Mouse (Mus musculus) ovary, postnatal 14 days (tissue): ENCODE measurements at regions not wholly inside any gene's neighbourhood (a gene's known extent, or its start where the extent isn't known, plus 50 kb on each side); places are given as distances from the start of the nearest gene placed in this dataset.

Experiments used
- DNase-seq: peaks from one replicate; pipeline ENCODE4 v3.0.0; 2022; ENCODE audit warnings: low spot score

DNA sequence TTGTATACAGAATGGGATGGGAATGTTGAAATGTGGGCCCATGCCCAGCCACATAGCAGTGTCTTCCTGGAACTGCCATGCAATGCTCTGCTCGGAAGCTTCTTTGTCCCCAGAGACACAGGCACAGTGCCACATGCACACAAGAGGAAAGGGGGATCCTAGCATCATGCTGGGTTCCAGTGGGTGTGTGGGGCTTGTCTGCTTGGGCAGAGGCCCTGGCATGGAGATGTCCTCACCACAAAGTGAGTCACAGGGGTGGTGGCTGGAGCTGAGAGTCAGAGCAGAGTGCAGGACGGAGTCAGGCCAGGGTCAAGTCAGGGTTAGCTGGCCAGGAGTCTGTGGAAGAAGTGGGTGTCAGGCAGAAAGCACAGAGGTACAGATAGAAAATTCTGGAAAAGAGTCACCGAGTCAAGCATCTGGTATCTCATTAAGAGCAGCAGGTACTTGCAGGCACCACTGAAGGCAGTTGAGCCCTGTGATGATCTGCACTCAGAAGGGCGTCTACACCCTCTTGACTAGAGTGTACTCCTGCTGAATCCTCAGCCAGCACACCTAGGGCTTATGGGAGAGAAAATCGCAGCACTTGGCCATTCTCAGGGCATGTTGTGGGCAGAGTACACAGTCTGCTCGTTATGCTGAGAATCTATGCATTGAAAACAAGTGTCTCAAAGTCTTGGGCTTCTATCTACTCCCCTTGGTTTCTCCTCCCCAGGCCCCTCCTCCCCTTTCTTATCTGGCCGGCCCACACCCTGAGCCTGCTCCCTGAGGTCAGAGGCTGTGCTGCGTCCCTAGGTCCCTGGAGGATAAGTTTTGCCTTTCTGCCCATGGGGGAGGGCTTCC is 85.3 kb downstream of the Ackr3 start:
- DNase-seq = no peak

DNA sequence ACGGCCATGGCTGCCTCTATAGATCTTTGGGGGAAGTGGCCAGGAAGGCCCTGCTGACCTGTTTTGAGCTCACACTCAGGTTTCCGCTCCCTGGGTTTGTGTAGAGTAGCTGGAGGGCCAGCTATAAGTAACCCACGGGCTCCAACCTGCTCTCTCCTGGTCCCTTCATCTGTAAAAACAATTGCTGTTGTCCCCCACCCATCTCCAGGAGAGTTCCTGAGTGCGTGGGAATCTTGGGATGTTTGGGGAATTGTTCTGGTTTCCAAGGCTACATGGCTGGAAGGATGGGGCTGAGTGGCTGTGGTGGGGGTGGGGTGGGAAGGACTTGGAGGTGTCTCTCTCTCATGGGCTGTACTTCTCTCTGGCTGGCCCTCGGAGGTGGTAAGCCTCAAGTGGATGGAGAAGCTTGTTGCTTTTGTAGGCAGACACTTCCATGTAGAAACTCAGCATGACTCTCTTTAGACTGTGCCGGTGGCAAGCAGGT is 86.0 kb downstream of the Ackr3 start:
- DNase-seq = no peak

DNA sequence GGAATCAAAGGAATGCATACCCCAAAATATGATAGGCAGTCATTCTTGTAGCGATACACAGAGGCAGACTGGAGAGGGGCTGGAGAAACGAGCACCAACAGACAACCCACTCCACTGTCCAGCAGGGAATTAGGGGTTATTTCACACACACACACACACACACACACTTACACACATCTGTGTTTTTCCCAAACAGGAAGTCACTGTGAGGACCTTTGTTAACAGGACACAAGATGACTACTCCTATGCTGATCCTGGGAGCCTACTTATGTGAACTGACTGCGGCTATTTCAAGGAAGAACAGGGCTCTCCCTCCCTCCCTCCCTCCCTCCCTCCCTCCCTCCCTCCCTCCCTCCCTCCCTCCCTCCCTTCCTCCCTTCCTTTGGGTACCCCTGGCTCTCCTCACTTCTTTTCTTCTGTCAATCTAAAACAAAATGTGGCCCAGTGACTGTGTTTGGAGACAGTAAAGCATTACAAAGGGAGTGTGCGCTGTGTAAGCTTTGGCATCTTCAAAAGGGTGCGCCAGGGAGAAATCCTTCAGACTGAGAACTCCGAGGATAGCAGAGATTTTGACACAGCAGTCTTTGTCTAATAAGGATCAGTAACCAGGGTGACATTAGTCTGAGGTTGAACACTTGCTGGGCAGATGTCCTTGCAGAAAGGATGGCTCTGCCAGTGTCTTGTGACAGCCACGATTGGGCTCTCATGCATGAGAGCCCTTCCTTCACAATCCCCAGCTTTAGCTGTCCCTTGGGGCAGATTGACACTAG is 86.8 kb downstream of the Ackr3 start:
- no peak for DNase-seq

DNA sequence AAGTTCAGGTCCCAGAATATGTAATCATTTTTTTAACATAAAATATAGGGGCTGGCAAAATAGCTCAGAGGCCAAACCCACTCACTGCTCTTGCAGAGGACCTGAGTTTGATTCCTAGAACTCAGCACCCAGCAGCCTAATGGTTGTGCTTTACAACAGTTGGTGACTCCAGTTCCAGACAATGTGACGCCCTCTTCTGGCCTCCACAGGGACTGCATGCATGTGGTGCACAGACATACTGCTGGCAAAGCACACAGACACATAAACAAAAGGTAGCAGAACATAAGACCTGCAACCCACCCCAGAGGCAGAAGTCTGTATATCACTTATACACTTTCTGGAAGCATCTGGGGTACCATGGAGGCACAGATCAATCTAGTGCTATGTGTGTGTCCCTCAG is 87.5 kb downstream of the Ackr3 start:
- DNase-seq = no peak

DNA sequence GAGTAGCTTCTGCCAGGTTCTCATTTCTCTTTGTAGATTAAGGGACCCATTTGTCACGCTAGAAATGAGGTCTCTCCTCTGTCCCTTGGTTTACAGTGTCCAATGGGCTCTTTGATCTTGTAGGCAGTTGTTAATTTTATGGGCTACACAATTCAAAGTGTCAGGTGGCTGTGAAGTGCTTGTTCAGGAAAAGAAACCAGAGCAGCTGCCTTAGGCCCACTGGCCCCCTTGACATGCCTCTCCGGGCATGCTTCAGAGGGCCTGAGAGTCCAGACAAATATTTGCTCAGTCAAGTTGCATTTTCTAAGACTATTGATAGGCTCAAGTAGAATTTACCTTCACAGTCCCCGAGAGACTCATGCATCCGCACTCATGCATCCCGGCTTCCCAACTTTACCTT is 94.0 kb downstream of the Ackr3 start:
- no peak for DNase-seq

DNA sequence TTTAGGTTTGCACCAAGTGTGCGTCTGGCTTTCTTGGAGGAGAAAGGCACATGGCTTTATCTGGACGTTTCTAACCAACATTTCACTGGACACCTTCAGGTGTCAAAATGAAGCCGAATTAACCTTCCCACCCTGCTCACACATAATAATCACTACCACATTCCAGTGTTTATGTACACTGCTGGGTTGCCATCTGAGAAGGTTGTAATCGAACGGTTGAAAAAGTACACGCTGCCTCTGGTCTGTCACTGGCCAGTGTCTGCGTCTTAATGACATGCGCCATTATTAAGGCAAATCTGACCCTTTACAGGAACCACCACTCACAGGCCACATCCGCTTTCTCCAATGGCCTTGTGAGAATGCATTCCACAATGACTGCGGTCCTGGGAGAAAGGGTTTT is 96.4 kb downstream of the Ackr3 start:
- no peak for DNase-seq

DNA sequence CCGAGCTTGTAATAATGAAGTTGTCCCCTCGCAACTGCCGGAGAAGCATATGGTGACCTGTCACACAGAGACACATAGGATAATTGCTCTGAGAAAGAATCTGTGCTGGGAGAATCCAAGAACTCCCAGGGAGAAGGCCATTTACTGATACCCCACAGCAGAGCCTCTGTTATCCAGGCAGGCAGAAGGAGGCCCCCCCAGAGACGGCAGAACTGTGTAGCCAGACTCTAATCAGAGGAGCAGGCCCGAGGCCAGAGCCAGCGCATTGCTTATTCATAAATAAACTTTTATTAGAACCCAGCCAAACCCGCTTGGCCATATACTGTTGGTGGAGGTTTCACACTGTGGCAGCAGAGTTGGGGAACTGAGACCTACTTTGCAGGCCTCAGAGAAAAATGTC is 100.6 kb downstream of the Ackr3 start:
- DNase-seq = no peak

DNA sequence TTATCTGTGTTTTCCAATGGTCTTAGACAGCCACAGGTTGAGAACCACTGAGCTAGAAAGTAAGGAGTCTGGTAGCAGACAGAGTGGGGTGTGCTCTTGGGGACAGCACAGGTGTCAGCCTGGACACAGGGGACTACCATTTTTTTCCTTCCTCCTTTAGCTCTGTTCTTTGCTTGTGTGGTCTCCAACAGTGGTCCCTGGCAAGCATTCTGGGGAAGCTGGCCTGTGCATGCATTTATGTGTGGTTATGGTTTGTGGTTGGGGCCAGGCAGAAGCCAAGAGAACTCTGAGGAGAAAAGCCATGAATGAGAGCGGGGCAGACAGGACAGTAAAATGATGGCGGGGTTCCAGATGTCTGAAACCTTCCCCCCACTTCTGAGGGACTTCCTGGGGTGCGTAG is 107.2 kb downstream of the Ackr3 start:
- DNase-seq = no peak

DNA sequence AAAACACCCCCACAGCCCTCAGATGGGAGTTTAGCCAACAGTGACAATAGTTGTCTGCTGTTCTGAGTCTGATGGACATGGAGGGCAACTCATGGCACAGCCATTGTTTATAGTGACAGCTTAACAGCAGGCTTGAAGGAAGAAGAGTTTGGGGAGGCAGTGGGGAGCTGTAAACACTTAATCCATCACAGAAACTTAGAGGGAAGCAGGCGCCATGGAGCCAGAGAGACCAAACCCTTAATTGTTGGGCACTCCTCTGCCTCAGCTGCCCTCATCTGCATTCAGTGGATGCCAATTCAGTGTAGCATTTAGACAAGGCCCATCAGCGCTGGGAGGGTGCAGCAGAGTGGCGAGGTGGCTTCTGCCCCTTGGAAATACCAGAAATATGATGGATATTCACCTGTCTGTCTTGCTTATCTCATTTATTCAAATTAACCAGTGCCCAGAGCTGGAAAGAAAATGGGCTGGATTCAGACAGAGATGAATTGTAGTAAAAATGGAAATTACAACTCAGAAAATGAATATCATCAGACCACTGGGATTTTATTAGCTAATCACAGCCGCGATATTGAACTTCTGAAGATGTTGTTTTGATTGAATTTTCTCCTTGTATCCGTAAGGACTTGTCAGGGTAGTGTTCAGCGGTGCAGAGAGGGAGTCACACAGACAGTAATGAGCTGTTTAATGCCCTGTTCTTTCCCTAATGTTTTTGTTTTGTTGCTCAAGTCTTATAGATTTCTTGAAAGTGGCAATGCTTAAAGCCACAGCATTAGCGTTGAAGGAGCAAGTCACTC is 108.1 kb downstream of the Ackr3 start:
- no peak for DNase-seq

DNA sequence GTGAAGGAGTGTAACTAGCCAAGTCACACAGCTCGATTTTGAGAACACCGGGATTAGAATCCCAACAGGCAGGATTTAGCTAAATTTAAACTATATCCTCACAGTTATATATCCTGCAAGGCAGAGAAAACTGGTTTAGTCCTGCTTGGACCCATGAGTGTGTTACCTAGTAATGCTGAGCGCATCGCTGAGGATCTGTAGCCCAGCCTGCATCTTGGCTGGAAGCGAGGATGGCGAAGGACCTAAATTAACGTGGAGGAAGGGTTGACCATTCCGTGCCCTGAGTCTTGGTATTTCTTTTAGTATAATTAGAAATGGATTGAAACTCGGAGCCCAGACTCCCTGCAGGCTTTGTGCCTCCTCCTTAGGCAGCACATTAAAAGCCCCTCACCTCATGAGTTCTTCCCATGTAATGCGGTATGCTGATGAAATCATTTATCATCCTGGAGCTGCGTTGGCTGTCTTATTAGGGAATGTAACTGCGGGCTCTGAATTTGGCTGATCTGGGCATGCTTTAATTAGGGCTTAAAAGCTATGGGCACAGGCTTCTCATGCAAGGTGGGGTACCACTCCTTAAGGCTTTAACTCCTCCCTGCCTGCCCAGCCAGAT is 110.1 kb downstream of the Ackr3 start:
- DNase-seq = no peak

DNA sequence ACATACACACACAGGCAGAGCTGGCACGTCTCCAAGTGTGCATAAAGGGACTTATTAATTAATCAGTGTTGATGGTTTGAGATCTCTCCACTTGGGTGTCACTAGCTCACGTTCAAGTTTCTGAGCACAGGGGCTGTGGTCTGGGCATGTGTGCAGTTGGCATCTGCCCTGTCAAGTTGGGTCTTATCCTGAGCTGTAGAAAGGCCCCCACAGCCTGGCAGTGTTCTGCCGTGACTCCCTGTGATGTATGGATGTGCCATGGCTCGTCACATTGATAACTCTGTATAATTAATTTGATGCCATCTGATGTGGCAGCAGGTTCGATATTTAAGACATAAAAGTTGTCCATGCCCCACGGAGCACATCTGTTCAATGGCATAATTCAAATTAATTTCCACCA is 114.1 kb downstream of the Ackr3 start:
- DNase-seq = no peak

DNA sequence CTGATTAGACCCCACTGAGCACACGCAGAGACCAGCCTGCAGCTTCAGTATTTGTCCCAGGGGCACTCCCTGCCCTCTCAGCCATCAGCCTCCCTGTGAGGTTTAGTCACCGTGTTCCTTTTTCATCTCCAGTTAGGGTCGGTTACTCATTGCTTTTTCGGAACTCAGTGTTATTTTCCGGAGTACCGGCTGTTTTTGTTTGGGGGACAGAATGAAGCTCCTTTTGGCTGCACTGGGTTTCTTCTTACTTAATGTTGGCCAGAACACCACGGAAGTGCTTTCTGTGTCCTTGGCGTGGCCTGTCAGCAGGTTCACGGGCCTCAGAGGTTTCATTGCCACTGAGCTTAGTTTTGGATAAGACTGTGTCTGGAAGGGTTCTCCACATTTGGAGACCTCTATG is 114.7 kb downstream of the Ackr3 start:
- DNase-seq = no peak

DNA sequence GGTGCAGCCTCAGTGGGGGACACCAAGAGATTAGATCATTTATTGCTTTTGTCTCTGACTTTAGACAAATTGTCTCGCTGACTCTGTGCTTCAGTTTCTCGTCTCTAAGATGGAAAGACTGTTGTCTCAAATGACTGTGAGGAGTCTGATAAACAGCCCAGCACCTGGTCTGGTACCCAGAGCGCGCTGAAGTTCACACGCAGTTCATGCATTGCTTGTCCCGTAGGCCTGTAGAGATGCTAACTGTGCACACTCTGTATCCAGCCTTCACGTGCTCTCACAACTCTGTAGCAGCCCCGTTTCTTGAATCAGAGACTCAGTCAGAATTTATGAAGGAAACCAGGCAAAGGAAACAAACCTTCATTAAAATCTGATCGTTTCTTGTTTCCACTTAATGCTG is 116.7 kb downstream of the Ackr3 start:
- no peak for DNase-seq

DNA sequence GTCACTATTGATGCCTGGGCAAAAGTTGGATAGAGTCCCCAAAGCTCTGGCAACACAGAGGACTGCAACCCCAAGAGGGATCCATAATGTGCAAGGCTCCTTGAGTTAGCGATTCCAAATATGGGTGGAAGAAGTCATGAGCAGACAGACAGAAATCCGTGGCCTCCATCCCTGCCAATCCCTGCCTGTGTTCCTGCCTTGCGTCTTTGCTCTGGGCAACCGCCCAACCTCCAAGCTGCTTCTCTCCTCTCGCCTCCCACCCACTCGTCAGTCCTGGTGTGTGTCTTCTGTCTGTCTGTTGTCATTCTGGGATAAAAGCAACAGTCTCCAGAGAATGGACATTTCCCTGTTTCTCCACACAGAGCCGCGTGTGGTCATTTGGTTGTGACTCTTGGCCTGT is 117.7 kb downstream of the Ackr3 start:
- DNase-seq = no peak

DNA sequence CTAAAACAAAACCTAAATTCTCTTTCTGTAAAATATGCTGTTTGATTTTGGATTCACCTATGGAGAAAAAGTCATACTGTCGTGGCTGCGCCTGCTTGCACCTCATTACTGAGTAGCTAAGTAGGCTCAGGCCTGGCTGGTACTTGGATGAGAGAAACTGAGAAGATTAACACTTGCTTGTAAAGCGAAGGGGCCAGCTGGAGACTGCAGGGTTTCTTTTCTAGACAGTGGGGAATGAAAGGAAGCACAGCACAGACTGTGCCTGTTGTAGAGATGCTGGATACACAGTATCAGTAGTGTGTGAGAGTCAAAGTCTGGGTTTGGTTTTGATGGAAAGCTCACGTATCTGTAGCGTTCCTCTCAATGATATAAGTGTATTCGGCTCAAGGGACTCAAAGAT is 123.5 kb downstream of the Ackr3 start:
- DNase-seq = no peak

DNA sequence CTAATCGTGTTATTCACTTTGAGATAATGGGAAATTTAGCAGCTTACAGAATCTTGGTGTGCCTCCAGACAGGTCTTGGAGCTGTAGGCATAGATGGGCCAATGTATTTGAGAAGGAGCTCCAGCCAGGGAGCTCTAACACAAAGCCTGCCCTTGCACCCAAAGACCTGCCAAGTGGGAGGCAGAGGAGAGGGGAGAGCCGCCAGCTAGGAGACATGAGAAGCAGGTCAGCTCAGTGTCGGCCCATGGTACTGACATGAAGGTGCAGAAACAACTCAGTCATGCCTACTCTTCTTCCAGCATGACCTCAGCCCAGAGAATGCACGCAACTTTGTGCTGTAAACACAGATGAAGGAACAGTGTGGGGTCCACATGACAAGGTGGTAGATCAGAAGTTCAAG is 128.8 kb downstream of the Ackr3 start:
- DNase-seq = no peak

DNA sequence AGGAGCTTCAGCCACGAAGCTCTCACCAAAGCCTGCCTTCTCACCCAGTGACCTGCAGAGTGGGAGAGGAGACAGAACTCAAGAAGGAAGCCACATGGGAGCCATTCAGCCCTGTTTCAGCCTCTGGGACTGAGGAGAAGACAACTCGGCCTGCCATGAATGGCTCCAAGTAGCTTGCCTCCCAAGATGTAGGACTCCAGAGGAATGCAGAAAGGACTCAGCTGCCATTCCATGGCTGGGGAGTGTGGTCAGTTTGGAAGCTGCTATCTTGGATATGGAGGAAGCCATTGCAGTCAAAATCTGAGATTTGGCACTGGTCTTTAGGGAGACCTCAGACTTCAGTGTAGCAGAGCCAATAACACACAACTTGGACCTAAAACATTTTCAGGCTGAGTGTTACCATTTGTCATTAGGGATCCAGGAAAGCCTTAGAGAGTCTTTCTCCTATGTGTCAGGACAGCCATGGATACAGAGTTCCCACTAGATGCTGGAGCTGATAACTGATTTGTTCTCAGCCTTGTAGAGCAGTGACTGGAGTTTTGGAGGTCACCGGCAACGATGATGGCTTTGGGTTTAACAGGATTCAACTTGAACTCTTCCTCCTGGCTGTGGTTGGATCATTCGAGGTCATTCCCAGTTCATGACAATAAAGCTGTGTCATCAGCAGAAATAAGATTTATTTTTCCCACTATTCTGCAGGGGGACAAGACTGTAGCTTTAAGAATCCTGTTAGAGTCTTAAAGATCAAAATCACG is 130.1 kb downstream of the Ackr3 start:
- peak; percentile 2 for DNase-seq

DNA sequence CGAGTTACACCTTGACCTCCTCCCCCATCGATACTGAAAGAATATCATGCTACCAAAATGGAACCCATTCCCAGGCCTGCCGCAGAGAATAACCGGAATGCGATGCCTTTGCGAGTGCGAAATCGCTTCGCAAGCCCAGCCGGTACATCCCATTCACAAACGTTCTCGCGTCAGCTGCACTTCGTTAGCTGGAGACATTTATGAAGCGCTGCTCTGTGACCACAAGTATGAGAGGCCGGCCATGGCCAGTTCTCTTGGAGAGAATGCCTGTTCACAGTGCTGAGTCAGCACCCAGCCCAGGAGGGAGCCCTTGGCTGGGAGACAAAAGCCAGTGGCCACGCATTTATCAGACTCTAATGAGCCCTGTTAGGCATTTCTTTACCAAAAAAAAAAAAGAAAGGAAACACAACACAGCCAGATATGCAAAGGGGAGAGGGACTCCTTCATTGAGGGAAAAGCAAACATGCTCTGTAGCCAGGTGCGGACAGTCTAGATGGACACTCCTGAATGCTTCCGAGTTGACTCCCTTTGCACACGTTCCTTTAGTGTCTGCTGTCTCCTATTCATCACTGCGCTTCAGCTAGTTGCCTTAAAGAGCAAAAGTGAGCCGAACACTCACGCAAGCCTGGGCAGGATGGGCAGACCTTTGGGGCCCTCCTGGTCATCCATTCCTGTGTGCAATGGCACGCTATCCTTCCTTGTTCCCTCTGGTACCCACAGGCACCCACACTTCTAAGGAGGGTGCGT is 131.4 kb downstream of the Ackr3 start:
- peak; percentile 27 for DNase-seq

DNA sequence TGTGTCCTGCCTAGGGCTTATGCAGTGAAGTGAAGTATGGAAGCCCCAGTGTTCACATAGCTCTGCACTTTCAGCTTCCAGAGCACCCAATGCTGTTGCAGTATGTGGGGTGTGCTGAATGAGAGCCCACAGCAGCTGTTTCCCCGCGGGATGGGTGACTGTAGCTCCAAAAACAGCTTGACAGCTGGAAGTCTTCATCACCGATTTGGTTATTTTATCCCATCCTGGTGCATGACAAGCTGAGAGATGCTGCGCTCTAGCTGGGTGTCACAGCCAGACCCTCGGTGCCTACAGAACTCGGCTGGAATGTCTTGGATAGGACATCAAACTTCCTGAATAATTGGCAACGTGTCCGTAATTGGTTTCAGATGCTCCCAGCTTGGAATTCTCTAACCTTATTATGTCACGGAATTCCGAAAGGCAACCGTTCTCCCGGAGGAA is 134.1 kb downstream of the Ackr3 start:
- no peak for DNase-seq

DNA sequence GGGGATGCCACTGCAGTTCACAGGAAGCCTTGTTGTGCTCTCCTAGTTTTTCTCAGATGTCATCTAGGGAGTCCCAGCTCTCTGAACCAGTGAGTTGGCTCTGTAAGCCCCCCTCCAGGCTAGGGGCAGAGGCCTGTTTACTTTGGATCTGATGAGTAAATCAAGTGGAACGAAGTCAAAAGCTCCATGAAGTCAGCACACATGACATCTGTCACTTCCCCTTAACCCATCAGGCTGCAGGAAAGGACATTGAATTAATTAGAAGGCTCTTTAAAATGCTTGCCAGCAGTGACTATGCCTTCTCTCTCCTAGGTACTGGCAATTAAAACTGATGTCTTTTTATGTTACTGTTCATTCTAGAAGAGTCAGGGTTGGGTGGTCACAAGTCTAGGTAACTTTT is 138.6 kb downstream of the Ackr3 start:
- DNase-seq = no peak

DNA sequence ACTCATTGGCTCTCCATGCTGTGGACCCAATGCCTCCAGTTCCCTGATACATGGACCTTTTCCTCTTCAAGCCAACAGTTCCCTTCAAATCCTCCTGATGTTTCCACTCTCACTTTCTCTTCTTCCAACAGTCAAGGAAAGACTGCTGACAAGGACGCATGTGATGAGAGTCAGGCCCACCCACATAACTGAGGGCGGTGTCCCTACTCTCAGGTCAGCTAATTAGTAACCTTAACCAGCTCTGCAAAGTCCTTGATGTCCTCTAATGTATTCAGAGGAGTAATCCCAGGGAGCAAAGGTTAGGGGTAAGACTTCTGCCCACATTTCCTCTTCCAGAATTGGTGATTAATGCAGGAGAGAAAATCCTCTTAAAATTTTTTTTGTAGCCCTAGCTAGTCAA is 139.7 kb downstream of the Ackr3 start:
- no peak for DNase-seq
